Mouse (Mus musculus) hindbrain, embryonic 13.5 days (tissue): ENCODE measurements around the gene Casp12. TPM values are rescaled to one million over a fixed set of nuclear protein-coding genes. Genes with fewer than 3 reads are reported as not detected.
"Not testable (repeated sequence)": the region's sequence is repeated elsewhere in the genome, so short reads cannot be mapped to it uniquely, and the experiment has no call there.

Experiments
- ATAC-seq: fragments of 200-750 bp; cut with Nextera tagmentation; 2 replicates; pipeline ENCODE4 v1.8.0; 2017; ENCODE audit warnings: moderate TSS enrichment; ENCODE audit not compliant: low FRiP score
- H3K27ac ChIP-seq: fragments of 300-500 bp; sonication (generic); 2 replicates; pipeline ENCODE4 v1.5.1; 2015; ENCODE audit warnings: inconsistent platforms, mild to moderate bottlenecking, moderate library complexity
- H3K27me3 ChIP-seq: fragments of 300-500 bp; sonication (generic); 2 replicates; pipeline ENCODE4 v1.6.1; 2015; ENCODE audit warnings: mild to moderate bottlenecking, inconsistent platforms
- H3K36me3 ChIP-seq: fragments of 300-500 bp; sonication (generic); 2 replicates; pipeline ENCODE4 v1.6.1; 2015; ENCODE audit warnings: mild to moderate bottlenecking, inconsistent platforms
- H3K4me1 ChIP-seq: fragments of 300-500 bp; sonication (generic); replicated peaks from 2 replicates; pipeline ENCODE4 v1.6.1; 2015; ENCODE audit warnings: inconsistent platforms
- H3K4me2 ChIP-seq: fragments of 300-500 bp; sonication (generic); 2 replicates; pipeline ENCODE4 v1.6.1; 2015; ENCODE audit warnings: inconsistent platforms, mild to moderate bottlenecking, moderate library complexity
- H3K4me3 ChIP-seq: fragments of 300-500 bp; sonication (generic); 2 replicates; pipeline ENCODE4 v1.5.1; 2015; ENCODE audit warnings: mild to moderate bottlenecking, inconsistent platforms
- H3K9ac ChIP-seq: fragments of 300-500 bp; sonication (generic); 2 replicates; pipeline ENCODE4 v1.6.1; 2015; ENCODE audit warnings: mild to moderate bottlenecking, inconsistent platforms
- H3K9me3 ChIP-seq: fragments of 300-500 bp; sonication (generic); 2 replicates; pipeline ENCODE4 v1.6.1; 2016; ENCODE audit warnings: inconsistent platforms
- WGBS: fragments of 180-500 bp; shearing (Covaris S2); methylation state at CpG from one replicate; pipeline ENCODE4 v1.1.7; 2015; 5-methylcytosine and 5-hydroxymethylcytosine counted together
- polyA plus RNA-seq: library from polyadenylated mRNA; unstranded; fragments of >200 nt; fragmentation: Nextera tagmentation; extraction: Ambion mirVana; gene quantifications from 2 replicates; pipeline ENCODE4 v1.2.1, GENCODE M21; 2015

Casp12 gene
- polyA plus RNA-seq, 1 experiment from 2014 or later, result 0.65 TPM

- Histone ChIP-seq H3K36me3 (no peaks in the 10 kb centered on the region), H3K27me3 (no peaks in the 10 kb centered on the region), H3K9ac (no peak overlapping the region), H3K4me3 (no peak overlapping the region), H3K9me3 (no peaks in the 10 kb centered on the region), H3K4me1 (no peaks in the 10 kb centered on the region), H3K27ac (no peak overlapping the region), H3K4me2 (no peak overlapping the region)
- WGBS, result 78% methylated on average over 4 of the region's 4 CpGs
- ATAC-seq, result no peak
Observed at GRCm38 (mm10) chr9:5347381-5347780, 2.2 kb downstream of the Casp12 start.

- ATAC-seq, result no peak
- no peaks in the 10 kb centered on the region for H3K27me3 ChIP-seq
- H3K27ac ChIP-seq, result no peak overlapping the region
- H3K4me3 ChIP-seq, result no peak overlapping the region
- no peak overlapping the region for H3K9ac ChIP-seq
- no peak overlapping the region for H3K4me2 ChIP-seq
- no peaks in the 10 kb centered on the region for H3K4me1 ChIP-seq
- no peaks in the 10 kb centered on the region for H3K9me3 ChIP-seq
- no peaks in the 10 kb centered on the region for H3K36me3 ChIP-seq
- WGBS, result 89% methylated on average over 2 of the region's 2 CpGs
Observed at GRCm38 (mm10) chr9:5353673-5354072, 8.4 kb downstream of the Casp12 start.

GRCm38 (mm10) chr9:5356801-5357200 lies 11.6 kb downstream of the Casp12 start:
- Histone ChIP-seq H3K36me3 (no peaks in the 10 kb centered on the region), H3K4me3 (no peak overlapping the region), H3K4me1 (no peaks in the 10 kb centered on the region), H3K4me2 (no peak overlapping the region), H3K9ac (no peak overlapping the region), H3K27ac (no peak overlapping the region), H3K9me3 (no peaks in the 10 kb centered on the region), H3K27me3 (no peaks in the 10 kb centered on the region)
- no peak for ATAC-seq

GRCm38 (mm10) chr9:5393561-5393960 lies 48.3 kb downstream of the Casp12 start:
- Histone ChIP-seq H3K4me2 (no peak overlapping the region), H3K9ac (no peak overlapping the region), H3K27ac (no peak overlapping the region), H3K27me3 (no peaks in the 10 kb centered on the region), H3K4me1 (no peaks in the 10 kb centered on the region), H3K9me3 (no peaks in the 10 kb centered on the region), H3K4me3 (no peak overlapping the region), H3K36me3 (no peaks in the 10 kb centered on the region)
- ATAC-seq, result no peak

GRCm38 (mm10) chr9:5395861-5396260 lies 50.6 kb downstream of the Casp12 start:
- not testable (repeated sequence) for H3K4me1 ChIP-seq, H3K9ac ChIP-seq, H3K9me3 ChIP-seq, H3K27ac ChIP-seq, H3K36me3 ChIP-seq, H3K4me3 ChIP-seq, H3K4me2 ChIP-seq, H3K27me3 ChIP-seq, ATAC-seq
- 87% methylated on average over 5 of the region's 5 CpGs for WGBS

- Histone ChIP-seq H3K4me1 (peaks cover 4% of the 10 kb centered on the region; the same call in 1 of the 2 replicates), H3K4me3 (no peak overlapping the region), H3K36me3 (no peaks in the 10 kb centered on the region), H3K4me2 (no peak overlapping the region), H3K27me3 (no peaks in the 10 kb centered on the region), H3K9ac (no peak overlapping the region), H3K27ac (no peak overlapping the region), H3K9me3 (no peaks in the 10 kb centered on the region)
- no peak for ATAC-seq
- WGBS, result 100% methylated on average over 1 of the region's 1 CpGs
Observed at GRCm38 (mm10) chr9:5410988-5411568, 65.8 kb downstream of the Casp12 start.

GRCm38 (mm10) chr9:5412446-5413111 lies 67.3 kb downstream of the Casp12 start:
- ATAC-seq, result peak; percentile 82
- no peak overlapping the region for H3K4me2 ChIP-seq
- H3K36me3 ChIP-seq, result no peaks in the 10 kb centered on the region
- no peaks in the 10 kb centered on the region for H3K9me3 ChIP-seq
- WGBS, result 22% methylated on average over 4 of the region's 4 CpGs
- no peak overlapping the region for H3K27ac ChIP-seq
- H3K4me1 ChIP-seq, result peaks cover 4% of the 10 kb centered on the region; the same call in 1 of the 2 replicates
- no peak overlapping the region for H3K4me3 ChIP-seq
- H3K27me3 ChIP-seq, result no peaks in the 10 kb centered on the region
- no peak overlapping the region for H3K9ac ChIP-seq

- Histone ChIP-seq H3K9me3 (no peaks in the 10 kb centered on the region), H3K27ac (no peak overlapping the region), H3K4me3 (no peak overlapping the region), H3K4me2 (no peak overlapping the region), H3K36me3 (no peaks in the 10 kb centered on the region), H3K27me3 (no peaks in the 10 kb centered on the region), H3K4me1 (no peaks in the 10 kb centered on the region), H3K9ac (no peak overlapping the region)
- no peak for ATAC-seq
- 79% methylated on average over 2 of the region's 2 CpGs for WGBS
Observed at GRCm38 (mm10) chr9:5417871-5418270, 72.6 kb downstream of the Casp12 start.

Other genes with a start within 250 kb of the Casp12 start
- 0.65 and 1.2 TPM in 2 replicates for gene Casp1, start 46.9 kb upstream of the Casp12 start, polyA plus RNA-seq
- 0.43 and 0.61 TPM in 2 replicates for gene Casp4, start 36.6 kb upstream of the Casp12 start, polyA plus RNA-seq